Mouse (Mus musculus) C2C12 (cell line): Measurements from ENCODE around the gene Gramd1b. TPM values are rescaled to one million over a fixed set of nuclear protein-coding genes. Genes with fewer than 3 reads are reported as not detected.

Experiments used
- H3K27me3 ChIP-seq: one replicate; pipeline ENCODE4 v1.6.1; 2011; ENCODE audit not compliant: control insufficient read depth, insufficient read depth, insufficient read length
- H3K36me3 ChIP-seq: one replicate; pipeline ENCODE4 v1.6.1; 2011; ENCODE audit not compliant: control insufficient read depth, insufficient read depth
- H3K4me3 ChIP-seq: one replicate; pipeline ENCODE4 v1.5.1; 2011; ENCODE audit warnings: mild to moderate bottlenecking, control low read depth; ENCODE audit not compliant: poor library complexity, insufficient read depth, severe bottlenecking
- H3K79me2 ChIP-seq: one replicate; pipeline ENCODE4 v1.6.1; 2011; ENCODE audit not compliant: control insufficient read depth, insufficient read depth
- H3K79me3 ChIP-seq: one replicate; pipeline ENCODE4 v1.6.1; 2011; ENCODE audit warnings: low read depth, control low read depth
- H3ac ChIP-seq: one replicate; pipeline ENCODE3; 2011; ENCODE audit warnings: low read depth; ENCODE audit not compliant: control insufficient read depth, insufficient read length
- CEBPB ChIP-seq: IDR thresholded peaks from one replicate; pipeline ENCODE4 v1.6.1; 2011; ENCODE audit warnings: low read depth, mild to moderate bottlenecking, control low read depth, moderate library complexity
- CTCF ChIP-seq: IDR thresholded peaks from one replicate; pipeline ENCODE4 v1.5.1; 2011; ENCODE audit not compliant: control insufficient read depth, insufficient read depth, insufficient read length
- FOSL1 ChIP-seq: IDR thresholded peaks from one replicate; pipeline ENCODE4 v1.8.0; 2011; ENCODE audit warnings: mild to moderate bottlenecking, low read length; ENCODE audit not compliant: poor library complexity, insufficient read depth, severe bottlenecking
- MAX ChIP-seq: IDR thresholded peaks from one replicate; pipeline ENCODE4 v1.6.1; 2011; ENCODE audit warnings: mild to moderate bottlenecking, control low read depth
- MYOD1 ChIP-seq: IDR thresholded peaks from one replicate; pipeline ENCODE4 v1.6.1; 2011; ENCODE audit warnings: low read depth; ENCODE audit not compliant: control insufficient read depth, insufficient read length
- MYOG ChIP-seq: IDR thresholded peaks from one replicate; pipeline ENCODE4 v1.6.1; 2011; ENCODE audit not compliant: control insufficient read depth, insufficient read length; ENCODE audit errors: extremely low read depth
- USF1 ChIP-seq: IDR thresholded peaks from one replicate; pipeline ENCODE4 v1.6.1; 2011; ENCODE audit warnings: low read depth, mild to moderate bottlenecking, control low read depth, moderate library complexity
- polyA plus RNA-seq: library from polyadenylated mRNA; unstranded; fragments of >200 nt; fragmentation: generic; extraction: Trizol; gene quantifications from one replicate; pipeline ENCODE4 v1.2.1, GENCODE M21; 2012; ENCODE audit warnings: missing spikeins

Gene Gramd1b
- polyA plus RNA-seq, 1 experiment: 3.7 TPM

DNA sequence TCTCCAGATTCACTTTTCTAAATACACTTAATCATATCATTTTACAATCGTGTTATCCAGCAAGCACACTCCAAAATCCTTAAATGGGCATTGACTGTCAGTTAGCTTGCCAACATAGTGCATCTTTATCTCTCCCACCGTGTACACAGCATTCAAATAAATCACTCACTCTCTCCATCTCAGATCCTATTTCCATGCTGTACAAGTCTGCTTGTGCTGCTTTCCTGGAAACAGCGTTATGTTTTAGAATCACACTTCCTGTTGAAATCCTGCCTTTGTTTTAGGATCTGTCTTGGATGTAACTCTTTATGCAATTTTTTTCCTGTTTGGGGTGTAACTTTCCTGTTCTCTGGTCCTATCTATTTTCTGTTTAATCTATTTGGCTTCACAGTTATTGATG is 278.7 kb downstream of the Gramd1b start:
- Histone ChIP-seq H3K27me3 (no peaks in the 10 kb centered on the region), H3K79me2 (no peaks in the 10 kb centered on the region), H3ac (no peak overlapping the region), H3K36me3 (no peaks in the 10 kb centered on the region), H3K4me3 (no peak overlapping the region), H3K79me3 (no peaks in the 10 kb centered on the region)
- TF ChIP-seq CTCF (no peak), MYOG (no peak), USF1 (no peak), CEBPB (no peak), FOSL1 (no peak), MAX (no peak), MYOD1 (no peak)

DNA sequence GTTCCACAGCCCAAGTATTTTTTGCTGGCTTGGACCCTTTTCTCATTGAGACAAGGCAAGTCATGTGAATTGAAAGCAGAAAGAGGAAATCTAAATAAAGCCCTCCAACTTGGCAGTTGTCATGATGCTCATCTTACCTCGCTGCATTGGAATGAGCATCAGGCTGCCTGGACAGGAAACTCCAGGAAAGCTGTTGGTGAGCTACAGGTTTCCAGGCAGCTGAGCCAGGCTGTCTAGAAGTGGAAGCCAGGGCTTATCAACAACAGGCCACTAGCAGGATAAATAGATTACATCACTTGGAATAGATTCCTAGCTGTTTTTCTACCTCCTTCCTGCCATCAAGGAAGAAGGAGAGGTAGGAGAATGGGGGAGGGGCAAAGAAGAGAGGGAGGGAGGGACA is 282.1 kb downstream of the Gramd1b start:
- H3K79me2 ChIP-seq: no peaks in the 10 kb centered on the region

DNA sequence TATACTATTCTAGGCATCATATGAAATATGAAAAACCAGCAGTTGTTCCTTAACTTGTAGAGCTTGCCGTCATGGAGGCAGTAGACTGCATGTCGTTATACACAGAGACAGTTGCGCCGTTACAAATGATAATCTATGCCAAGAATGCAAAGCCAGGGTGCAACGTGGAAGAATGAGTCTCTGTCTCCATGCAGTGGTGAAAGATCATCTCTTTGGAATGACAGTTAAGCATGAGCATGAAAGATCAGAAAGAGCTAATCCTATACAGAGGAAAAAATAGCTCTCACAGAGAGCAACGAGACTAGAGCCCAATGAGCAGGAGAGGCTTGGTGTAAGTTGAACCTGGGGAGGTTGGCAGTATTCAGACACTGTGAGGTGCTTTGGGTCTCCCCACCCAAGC is 284.5 kb downstream of the Gramd1b start:
- no peaks in the 10 kb centered on the region for H3K36me3 ChIP-seq
- no peaks in the 10 kb centered on the region for H3K27me3 ChIP-seq
- TF ChIP-seq CEBPB (no peak), MAX (no peak), CTCF (no peak)
- no peak overlapping the region for H3ac ChIP-seq
- H3K79me3 ChIP-seq: no peaks in the 10 kb centered on the region
- no peak overlapping the region for H3K4me3 ChIP-seq
- no peaks in the 10 kb centered on the region for H3K79me2 ChIP-seq

More for the DNA sequence above, 282.1 kb downstream of the Gramd1b start:
- Histone ChIP-seq H3ac (no peak overlapping the region), H3K36me3 (no peaks in the 10 kb centered on the region), H3K79me3 (no peaks in the 10 kb centered on the region), H3K4me3 (no peak overlapping the region), H3K27me3 (no peaks in the 10 kb centered on the region)
- TF ChIP-seq MYOG: no peak
- no peak for TF ChIP-seq CTCF
- TF ChIP-seq CEBPB: no peak
- no peak for TF ChIP-seq MYOD1
- TF ChIP-seq USF1: no peak
- no peak for TF ChIP-seq FOSL1
- TF ChIP-seq MAX: no peak

DNA sequence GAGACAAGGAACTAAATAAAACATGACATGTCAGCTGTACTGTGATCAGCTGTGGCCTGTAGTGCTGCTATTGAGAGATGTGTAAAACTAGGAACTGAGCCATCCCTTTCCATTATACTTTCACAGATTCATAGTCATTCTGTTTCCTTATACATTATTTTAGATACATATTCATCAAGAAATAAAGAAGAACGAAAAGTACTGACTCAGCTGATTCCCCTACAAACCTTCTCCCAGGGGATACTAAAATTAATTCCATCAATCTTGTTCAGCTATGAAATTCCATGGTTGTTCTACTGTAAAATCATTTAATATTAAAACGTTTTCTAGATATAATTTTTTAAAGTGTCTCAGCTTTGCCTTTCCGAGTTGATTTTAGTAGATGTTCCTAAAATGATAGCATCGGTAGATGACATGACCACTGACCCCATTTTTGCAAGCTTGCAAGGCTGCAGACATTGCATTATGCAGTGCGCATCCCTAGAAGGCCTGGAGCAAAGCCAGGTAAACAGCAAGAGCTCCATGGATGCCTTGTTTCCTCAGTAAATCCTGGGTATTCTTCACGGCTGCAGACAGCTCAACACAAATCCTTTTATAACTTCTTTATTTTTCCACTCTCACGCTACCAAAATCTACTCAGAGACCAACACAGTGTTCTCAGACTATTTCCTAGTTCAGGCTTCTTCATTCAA is 285.1 kb downstream of the Gramd1b start:
- TF ChIP-seq FOSL1 (no peak), CTCF (no peak), USF1 (no peak), MAX (no peak), MYOD1 (no peak), CEBPB (no peak), MYOG (no peak)
- Histone ChIP-seq H3K79me3 (no peaks in the 10 kb centered on the region), H3K4me3 (no peak overlapping the region), H3ac (no peak overlapping the region), H3K27me3 (no peaks in the 10 kb centered on the region), H3K36me3 (no peaks in the 10 kb centered on the region), H3K79me2 (no peaks in the 10 kb centered on the region)

DNA sequence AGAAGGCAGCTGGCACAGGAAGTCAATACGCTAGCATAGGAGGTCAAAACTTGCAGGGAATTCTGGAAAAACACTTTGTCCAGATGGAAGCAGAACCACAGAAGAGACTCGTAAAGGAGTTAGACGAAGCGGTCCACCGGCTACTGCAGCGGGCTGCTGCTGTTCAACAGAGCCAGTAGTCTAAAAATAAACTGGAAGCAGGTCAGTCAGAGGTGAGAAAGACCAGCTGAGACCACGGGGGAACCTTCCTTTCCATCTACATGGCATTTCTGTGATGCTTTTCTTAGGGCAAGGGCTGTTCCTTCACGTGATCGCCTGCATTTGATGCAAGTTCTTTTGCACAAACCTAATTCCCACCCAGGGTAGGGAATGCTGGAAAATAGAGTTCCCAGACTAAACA is 285.7 kb downstream of the Gramd1b start:
- H3ac ChIP-seq: no peak overlapping the region
- H3K4me3 ChIP-seq: no peak overlapping the region
- TF ChIP-seq MYOD1 (no peak), MYOG (no peak), CTCF (no peak), MAX (no peak), FOSL1 (no peak), CEBPB (no peak), USF1 (no peak)
- no peaks in the 10 kb centered on the region for H3K36me3 ChIP-seq
- H3K79me2 ChIP-seq: no peaks in the 10 kb centered on the region
- no peaks in the 10 kb centered on the region for H3K79me3 ChIP-seq
- no peaks in the 10 kb centered on the region for H3K27me3 ChIP-seq

Other genes starting within 250 kb of the Gramd1b start
- gene Gm21915, start 139.2 kb upstream of the Gramd1b start, polyA plus RNA-seq: not detected
- gene Clmp, start 154.6 kb upstream of the Gramd1b start, polyA plus RNA-seq: 13.6 TPM